Mouse (Mus musculus) spleen, embryonic (tissue): ENCODE measurements around the gene Pnmal1.
"Not testable (repeated sequence)": the region's sequence is repeated elsewhere in the genome, so short reads cannot be mapped to it uniquely, and the experiment has no call there.

Experiments
- CTCF ChIA-PET: fragments of 350-600 bp; sonication (Branson Sonifier 250); formaldehyde crosslinking; loops from one replicate; lab custom pipeline; 2022; lab: Charles Lee

Gene Pnmal1

DNA sequence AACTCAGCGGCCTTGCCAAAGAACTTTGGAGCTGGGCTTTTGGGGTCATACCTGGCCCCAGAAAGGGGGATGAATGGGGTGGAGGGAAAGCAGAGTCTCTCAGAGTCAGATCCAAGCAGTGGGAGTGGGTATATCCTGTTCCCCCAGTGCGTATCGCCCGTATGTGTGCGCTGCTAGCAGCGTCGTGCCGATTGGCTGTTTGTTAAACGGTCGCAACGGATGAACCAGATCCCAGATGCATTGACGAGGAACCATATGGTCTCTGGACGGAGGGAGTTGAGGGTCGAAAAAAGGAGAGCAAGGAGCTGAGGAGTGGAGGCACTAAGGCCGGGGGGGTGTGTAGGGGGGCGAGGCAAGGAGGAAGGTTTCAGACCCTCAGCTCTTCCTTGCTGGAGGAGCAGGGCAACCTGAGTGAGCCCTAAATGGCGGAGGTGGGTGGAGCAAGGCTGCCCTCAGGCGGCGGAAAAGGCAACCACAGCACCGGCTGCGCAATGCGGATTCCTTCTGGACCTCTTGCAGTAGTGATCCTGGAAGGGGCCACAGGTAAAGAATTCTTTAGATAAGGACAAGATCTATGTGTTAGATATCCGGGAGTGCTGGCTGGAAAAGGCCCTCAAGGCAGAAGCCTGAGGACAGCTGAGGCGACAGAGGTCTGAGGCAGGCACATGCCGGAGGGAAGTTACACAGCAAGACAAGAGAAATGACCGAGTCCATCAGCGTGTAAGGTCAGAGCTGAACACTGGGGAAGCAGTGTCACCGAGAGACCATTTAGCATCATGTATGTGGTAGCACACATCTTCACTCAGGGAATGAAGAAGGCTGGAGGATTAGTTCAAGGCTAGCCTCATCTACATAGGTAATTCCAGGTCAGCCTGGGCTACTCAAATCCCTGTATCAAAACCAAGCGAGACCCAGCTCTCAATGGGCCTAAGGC, 9.3 kb upstream of the Pnmal1 start:
- CTCF ChIA-PET = interaction anchor here (1.1 to 1.8 kb wide), 2 partner anchors 50 to 210 kb away, joined by 5 to 6 read pairs; no protein-coding TSS in a partner anchor

DNA sequence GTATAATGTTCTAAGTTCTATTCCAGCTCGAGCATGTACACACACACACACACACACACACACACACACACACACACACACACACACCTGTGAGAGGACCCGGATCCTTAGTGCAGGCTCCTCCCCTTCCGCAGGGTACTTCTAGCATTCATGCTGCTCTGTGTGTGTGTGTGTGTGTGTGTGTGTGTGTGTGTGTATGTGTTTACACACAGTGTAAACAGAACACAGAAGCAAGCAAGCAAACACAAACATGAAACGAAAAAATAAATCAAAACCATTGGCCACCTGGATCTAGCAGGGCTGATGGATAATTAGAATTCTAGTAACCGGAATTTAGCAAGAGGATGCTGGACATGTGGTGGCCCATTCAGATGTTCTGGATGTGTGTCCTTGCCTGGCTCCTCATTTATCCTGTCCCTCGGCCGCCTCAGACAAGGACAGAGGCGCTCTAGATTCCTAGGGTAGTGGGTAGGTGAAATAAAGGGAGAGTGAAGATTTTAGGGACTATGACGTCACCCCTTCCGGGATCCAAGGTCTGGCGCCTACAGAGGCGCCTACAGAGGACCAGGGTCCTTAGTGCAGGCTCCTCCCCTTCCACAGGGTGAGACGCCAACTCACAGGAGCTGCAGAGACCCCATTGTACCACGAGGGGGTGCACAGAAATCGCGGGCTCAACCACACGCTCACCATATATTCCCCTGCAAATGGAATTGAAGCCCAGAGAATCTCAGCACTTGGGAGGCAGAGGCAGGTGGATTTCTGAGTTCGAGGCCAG, 8.4 kb upstream of the Pnmal1 start:
- CTCF ChIA-PET = interaction anchor here (1.8 kb wide), 1 partner anchor 49 kb away, joined by 6 read pairs; no protein-coding TSS in a partner anchor

GRCm38 (mm10) chr7:16953776-16954175, 5.7 kb upstream of the Pnmal1 start:
- CTCF ChIA-PET = not testable (repeated sequence)

DNA sequence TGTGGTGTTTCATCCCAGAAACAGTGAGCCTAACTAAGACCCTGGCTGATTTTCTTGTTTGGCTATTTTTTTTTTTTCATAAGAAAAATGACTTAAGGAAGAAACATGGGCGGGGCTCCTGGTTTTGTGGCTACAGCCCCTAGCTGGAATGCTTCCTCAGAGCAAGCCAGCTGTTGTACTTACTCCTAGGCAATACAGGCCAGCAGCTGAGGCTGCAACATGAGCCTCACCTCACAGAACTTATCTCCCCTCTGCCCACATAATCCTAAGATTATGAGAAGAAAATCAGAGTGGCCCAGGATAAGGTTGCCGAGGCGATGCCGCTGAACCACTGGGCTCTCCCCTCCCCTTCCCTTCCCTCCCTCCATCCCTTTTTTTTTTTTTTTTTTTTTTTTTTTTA, 3.8 kb upstream of the Pnmal1 start:
- CTCF ChIA-PET = interaction anchor here (0.6 kb wide), 1 partner anchor 1887 kb away, joined by 3 read pairs; no protein-coding TSS in a partner anchor

GRCm38 (mm10) chr7:16956410-16957265, 2.8 kb upstream of the Pnmal1 start:
- CTCF ChIA-PET = interaction anchor here (0.6 kb wide), 1 partner anchor 1886 kb away, joined by 3 read pairs; no protein-coding TSS in a partner anchor

GRCm38 (mm10) chr7:16961678-16962077, 2.2 kb downstream of the Pnmal1 start:
- CTCF ChIA-PET = no interaction called here

DNA sequence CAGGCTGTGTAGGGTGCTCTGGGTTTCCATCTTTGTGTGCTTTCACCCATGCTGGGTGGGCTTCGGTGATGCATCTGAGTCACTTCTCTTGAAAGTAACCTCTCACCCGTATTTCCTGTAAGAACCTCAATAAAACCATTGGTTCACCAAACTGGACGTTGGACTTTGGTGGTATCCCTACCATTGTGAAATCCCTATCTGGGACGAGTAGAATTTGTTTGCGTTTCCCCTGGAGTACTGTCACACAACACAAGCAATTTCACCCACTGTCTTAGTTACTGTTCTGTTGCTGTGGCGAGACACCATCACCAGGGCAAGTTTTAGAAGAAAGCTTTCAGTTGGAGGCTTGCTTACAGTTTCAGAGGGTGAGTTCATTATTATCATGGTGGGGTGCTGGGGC, 8.9 kb downstream of the Pnmal1 start:
- CTCF ChIA-PET = interaction anchor here (0.5 kb wide), 1 partner anchor 100 kb away, joined by 3 read pairs; no protein-coding TSS in a partner anchor

DNA sequence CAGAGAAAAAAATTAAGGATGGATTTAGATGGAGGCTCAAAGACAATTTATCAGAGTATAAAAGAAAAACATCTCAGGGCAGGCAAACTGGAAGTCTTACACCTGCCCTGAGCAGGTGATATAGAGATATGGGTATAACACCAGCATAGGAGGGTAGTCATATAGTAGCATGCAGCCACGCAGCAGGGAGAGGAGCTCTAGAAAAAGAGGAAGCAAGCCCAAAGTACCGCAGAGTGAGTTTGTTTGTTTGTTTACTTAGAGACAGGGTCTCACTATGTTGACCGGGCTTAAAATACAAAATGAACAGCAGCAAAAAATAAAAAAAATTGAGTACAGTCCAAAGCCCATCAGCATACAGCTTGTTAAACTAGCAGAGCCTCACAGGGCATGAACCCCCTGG, 11.7 kb downstream of the Pnmal1 start:
- CTCF ChIA-PET = no interaction called here

GRCm38 (mm10) chr7:16974018-16974417, 14.5 kb downstream of the Pnmal1 start:
- CTCF ChIA-PET = no interaction called here

DNA sequence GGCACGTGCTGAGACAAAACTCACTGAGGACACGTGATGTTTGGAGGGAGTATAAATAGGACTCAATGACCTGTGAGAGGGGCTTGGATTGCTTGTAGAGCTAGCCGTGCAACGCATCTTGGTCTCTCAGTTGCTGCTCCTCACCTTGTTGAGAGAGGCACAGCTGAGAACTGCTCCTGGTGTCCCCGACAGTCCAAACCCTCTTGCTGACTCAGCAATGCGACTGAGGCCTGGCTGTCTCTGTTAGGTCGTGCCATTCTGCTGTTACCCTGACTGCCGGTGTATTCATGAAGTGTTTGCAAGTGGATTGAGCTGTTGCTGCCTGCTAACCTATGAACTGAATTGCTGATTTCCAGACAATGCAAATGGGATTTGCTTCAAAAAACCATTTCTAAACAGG, 16.8 kb downstream of the Pnmal1 start:
- CTCF ChIA-PET = no interaction called here

DNA sequence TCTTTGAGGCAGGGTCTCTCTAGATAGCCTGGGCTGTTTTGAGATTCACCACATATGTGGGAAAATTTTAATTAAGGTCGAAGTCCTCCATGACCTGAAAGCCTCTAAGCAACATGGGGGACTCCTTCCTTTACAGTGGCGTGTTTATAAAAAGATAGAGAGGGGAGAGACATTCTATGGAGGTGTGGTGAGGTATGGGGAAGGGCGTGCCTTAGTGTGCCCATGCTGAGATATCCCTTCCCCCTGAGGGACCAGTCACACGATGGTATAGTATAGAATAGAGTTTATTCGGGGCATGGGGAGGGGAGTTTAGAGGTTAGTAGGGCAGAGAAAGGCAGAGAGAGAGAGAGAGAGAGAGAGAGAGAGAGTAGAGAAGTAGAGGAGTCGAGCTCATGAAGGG, 18.7 kb downstream of the Pnmal1 start:
- CTCF ChIA-PET = no interaction called here

DNA sequence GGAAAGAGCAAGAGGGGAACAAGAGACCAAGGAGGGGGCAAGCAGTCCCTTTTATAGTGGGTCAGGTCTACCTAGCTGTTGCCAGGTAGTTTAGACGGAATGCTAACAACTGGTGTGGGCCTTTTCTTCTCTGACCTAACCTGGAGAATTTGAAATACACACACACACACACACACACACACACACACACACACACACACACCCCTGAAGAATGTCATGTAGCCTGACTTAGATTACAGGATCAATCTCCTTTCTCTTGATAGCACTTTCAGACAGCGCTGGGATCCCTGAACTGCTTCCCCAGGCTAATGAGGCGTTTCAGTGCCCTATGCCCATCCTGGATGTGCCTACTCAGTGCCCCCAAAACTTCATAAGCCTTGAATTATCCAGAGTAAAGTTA, 19.1 kb downstream of the Pnmal1 start:
- CTCF ChIA-PET = no interaction called here

DNA sequence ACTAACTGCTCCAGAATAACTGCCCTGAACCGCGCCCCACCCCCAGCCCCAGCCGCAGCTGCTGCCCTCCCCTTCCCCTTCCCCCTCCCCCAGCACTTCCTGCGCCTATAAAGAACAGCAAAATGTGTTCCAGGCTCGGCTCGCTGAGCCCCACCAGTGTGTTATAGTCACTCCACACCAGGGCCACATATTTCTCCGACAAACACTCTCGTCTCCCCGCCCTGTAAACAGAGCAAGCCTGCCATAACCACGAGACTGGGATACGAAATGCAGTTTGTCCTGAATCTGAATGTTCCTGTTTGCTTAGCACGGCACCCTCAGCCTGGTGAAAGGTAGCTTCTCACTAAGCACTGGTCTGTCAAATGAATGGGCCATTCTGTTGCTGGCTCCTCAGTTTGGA, 20.9 kb downstream of the Pnmal1 start:
- CTCF ChIA-PET = interaction anchor here (0.6 to 1.2 kb wide), 2 partner anchors 49 to 172 kb away, joined by 3 to 4 read pairs; no protein-coding TSS in a partner anchor

DNA sequence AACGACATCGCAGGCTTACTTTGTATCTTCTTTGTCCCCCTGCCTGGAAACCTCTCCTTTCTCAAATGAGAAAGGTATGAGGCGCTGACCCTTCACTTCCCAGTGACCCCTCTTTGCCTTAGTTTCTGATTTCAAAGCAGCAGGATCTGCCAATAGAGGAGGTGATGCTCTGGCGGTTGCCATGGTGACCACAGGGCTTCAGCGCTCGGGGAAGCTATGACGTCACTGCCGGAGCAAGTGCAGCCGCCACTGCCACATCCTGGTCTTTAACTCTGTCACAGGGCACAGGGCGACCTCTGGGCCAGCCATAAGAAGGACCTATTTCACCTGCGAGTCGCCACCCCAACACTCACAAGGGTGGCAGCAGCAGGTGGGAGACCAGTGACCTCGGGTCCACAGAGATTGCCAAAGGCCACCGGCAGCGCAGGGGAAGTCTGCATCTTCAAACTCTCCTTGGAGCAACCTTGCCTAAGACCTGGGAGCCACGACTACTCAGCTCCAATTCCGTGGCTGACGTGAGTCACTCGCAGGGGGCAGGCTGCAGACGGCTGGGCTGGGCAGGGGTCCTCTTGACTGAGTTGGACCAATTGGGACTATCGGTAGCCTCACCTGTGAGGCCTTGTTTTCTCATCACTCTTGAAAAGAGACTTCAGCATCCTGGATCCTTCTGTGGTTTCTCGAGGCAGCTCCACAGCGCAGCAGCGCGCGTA, 23.5 kb downstream of the Pnmal1 start, which contains the start of gene Gm42372:
Gene Gm42372, plus strand, starts transcription at position 228 of the 710 bp plus-strand sequence.
- CTCF ChIA-PET = no interaction called here

GRCm38 (mm10) chr7:16987541-16988149, 28.2 kb downstream of the Pnmal1 start:
- CTCF ChIA-PET = no interaction called here

- CTCF ChIA-PET = no interaction called here
Observed at GRCm38 (mm10) chr7:16988405-16988804, 28.9 kb downstream of the Pnmal1 start.

DNA sequence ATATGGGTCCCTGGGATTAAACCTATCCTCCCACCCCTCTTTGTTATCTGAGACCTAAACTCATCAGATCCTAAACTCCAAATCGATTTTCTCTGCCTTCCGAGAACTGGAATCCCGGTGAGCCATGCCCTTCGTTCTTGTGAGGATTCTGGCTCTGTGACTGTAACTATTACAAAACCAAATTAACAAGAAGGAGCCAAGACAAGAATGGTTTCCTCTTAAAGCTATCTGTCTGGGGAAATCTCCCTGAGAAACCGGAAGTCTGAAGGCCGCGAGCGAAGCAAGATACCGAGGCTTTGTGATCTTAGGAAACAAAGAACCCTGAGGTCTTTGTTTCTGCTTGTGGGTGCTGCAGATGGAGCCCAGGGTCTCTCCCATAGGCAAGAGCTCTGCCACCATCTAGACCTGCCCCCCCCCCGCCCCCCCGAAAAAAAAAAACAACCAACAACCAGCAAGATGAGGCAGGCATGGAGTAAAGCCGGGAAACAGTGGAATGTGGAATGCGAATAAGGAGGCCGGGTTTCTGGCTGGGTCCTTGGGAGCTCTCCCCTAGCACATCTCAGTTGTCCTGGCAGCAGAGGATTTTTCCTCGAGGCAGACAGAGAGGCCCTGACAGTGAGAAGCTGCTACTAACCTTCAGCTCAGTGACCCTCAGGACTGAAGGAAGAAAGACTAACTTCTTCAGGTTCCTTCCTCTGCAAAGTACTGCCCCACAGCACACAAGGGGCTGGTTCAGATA, 30.7 kb downstream of the Pnmal1 start:
- CTCF ChIA-PET = interaction anchor here (0.8 kb wide), 1 partner anchor 11 kb away, joined by 3 read pairs; no protein-coding TSS in a partner anchor

DNA sequence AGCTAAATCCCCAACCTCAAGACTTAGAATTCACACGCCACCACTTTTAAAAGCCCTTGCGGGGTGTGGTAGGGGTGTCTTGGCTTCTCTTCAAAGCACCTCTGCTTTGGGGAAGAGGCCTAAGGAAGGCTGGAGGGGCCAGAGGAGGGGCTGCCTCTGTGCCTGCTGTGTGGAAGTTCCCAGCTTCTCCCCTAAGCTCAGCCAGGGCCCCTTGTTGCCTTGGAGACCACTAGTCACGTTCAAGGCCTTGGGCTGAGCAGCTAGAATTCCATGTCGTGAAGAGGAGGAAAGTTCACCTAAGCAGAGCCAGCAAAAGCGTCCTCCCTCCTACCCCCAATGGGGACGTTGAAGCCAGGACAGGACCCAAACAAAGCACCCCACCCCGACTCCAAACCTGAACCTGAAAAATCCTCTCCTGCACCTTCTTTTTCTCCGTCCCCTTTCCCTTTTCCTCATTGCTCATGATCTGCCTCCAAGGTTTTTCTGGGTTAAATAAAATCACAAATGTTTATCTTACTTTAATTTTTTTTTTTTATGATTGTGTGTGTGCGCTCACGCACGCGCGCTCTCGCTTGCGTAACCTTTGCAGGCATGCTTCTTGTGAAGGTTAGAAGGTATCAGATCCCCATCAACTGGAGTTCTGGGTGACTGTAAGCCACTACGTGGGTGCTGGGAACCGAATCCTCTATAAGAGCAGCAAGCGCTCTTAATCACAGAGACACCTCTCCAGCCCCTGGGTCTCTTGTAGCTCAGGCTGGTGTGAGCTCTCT, 32.4 kb downstream of the Pnmal1 start:
- CTCF ChIA-PET = interaction anchor here (0.5 kb wide), 1 partner anchor 81 kb away, joined by 4 read pairs; no protein-coding TSS in a partner anchor
